Mouse (Mus musculus): ENCODE measurements around the gene Kcnd3.

DNA sequence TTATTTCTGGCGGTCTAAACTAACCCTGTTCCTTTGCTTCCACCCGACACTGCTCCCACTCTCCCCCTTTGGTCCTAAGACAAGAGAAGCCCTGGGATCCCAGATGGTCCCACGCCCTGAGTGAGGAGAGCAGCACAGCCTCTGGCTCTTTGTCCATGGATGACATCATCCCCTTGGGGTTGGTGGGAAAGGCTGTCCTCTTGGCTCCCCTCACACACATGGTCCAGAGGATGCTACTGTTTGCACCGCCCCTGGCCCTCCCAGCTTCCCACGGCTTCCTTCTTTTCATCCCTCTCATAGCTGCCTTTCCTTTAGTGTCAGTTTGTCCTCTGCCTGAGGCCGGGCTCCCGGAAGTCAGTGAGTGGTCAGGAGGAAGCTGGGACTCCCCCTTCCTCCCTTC lies 259.6 kb downstream of the Kcnd3 start:
- no peak for TF ChIP-seq CTCF (IDR thresholded peaks at IDR 0.05; ENCODE audit: insufficient read depth, low read depth, low read length)
- no peak for TF ChIP-seq POLR2A (IDR thresholded peaks at IDR 0.05; ENCODE audit: insufficient read depth, low read depth, low read length)

Data from olfactory bulb, adult 2 months (tissue).